8 mouse cellular contexts compared by ENCODE assay signal in the genomic region with DNA sequence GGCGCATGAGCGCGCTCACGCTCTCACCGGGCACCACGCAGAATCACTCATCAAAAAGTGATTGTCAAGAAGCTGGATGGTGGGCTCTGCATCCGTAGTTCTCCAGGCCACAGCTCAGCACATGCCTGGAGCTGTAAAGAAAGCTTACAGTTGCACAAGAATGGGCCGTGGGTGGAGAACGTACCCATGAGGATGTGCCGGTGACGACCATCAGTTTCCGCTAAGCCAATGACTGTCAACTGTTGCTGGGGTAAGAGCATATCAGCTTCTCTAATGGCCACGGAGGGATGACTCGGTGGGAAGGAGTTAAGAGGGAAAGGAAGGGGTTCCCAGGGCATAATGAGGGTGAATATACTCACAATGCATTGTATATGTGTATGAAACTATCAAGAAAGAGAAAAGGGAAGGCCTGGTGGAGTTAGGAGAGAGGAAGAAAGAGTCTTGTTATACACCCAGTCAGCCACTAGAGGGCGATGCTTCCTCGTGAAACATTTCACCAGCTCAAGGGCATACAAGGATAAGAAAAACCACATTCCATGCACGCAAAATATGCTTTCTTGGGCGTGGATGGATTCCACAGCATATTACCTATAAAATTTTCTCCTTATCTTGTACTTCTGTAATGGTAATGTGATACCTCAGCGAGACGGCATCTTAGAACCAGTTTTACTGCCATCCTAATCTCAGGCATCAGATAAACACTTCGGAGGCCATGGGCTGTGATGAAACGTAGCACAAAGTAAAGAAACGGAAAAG. TPM values are rescaled to one million over a fixed set of nuclear protein-coding genes. Genes with fewer than 3 reads are reported as not detected.
A peak's percentile ranks its signal among the peaks of the same experiment; 100 is the strongest.
DNase-seq lines count a peak whose midpoint lies in the region; ATAC-seq and TF ChIP-seq lines count a peak whose summit lies in the region.

No protein-coding gene starts in this region.

- no peak overlapping the region for H3K4me2 ChIP-seq in limb, embryonic 11.5 days (ENCODE audit: low read depth, severe bottlenecking)
- no peak overlapping the region for H3K4me2 ChIP-seq in midbrain, postnatal 0 days (ENCODE audit: low read depth, low read length, poor library complexity, severe bottlenecking)

- no peaks in the 10 kb centered on the region for H3K27me3 ChIP-seq in kidney, adult 2 months (replicated peaks; ENCODE audit: control insufficient read depth, insufficient read depth, low read length)
- no peaks in the 10 kb centered on the region for H3K27me3 ChIP-seq in limb, embryonic 11.5 days (ENCODE audit: control insufficient read depth, insufficient read depth, low read length)
- no peaks in the 10 kb centered on the region for H3K27me3 ChIP-seq in midbrain, postnatal 0 days (ENCODE audit: insufficient read depth, low read length)

- TF ChIP-seq CTCF in kidney, adult 2 months (conservative IDR thresholded peaks at IDR 0.05; ENCODE audit: insufficient read depth, insufficient read length, low read depth, low read length), result peak; percentile 77
- TF ChIP-seq CTCF in midbrain, postnatal 0 days (IDR thresholded peaks at IDR 0.05), result peak; percentile 95

- H3K4me1 ChIP-seq in kidney, adult 2 months (ENCODE audit: control insufficient read depth, insufficient read depth, low read length), result no peaks in the 10 kb centered on the region; the same call in 1 of the 2 replicates
- H3K4me1 ChIP-seq in limb, embryonic 11.5 days (ENCODE audit: control insufficient read depth, insufficient read depth, low read length), result no peaks in the 10 kb centered on the region
- no peaks in the 10 kb centered on the region for H3K4me1 ChIP-seq in midbrain, postnatal 0 days (ENCODE audit: insufficient read depth, low read length)

- 51% methylated on average over 23 of the region's 23 CpGs for WGBS in kidney, adult 2 months
- WGBS in limb, embryonic 11.5 days, result 53% methylated on average over 23 of the region's 23 CpGs
- 60% methylated on average over 23 of the region's 23 CpGs for WGBS in midbrain, postnatal 0 days

- peak; percentile 30 for DNase-seq in ovary, postnatal 36 days (ENCODE audit: low spot score)
- no peak for DNase-seq in ovary, postnatal 10 days (ENCODE audit: low spot score)
- DNase-seq in c-Kit-negative CD71-positive TER-119-positive erythroid progenitor cells, embryonic 14.5 days (ENCODE audit: low read depth, low spot score), result peak; percentile 47
- peak; percentile 33 for DNase-seq in fibroblast of lung, adult 2 months (ENCODE audit: low read depth)
- DNase-seq in kidney, adult 2 months, result peak; percentile 69
- peak; percentile 80 for DNase-seq in limb, embryonic 11.5 days (ENCODE audit: low spot score)
- peak; percentile 83 for DNase-seq in midbrain, postnatal 0 days (ENCODE audit: low spot score)
- DNase-seq in thymus, postnatal 14 days, result peak; percentile 68

- H3K27ac ChIP-seq in kidney, adult 2 months (ENCODE audit: insufficient read depth, low read depth, low read length), result peak overlapping the region; percentile 30; the same call in 1 of the 2 replicates
- H3K27ac ChIP-seq in limb, embryonic 11.5 days (replicated peaks; ENCODE audit: low read depth, low read length), result no peak overlapping the region
- H3K27ac ChIP-seq in midbrain, postnatal 0 days (ENCODE audit: low read depth, low read length), result no peak overlapping the region

- ATAC-seq in limb, embryonic 11.5 days (ENCODE audit: insufficient number of reproducible peaks, low FRiP score, low TSS enrichment, low read depth), result no peak
- ATAC-seq in midbrain, postnatal 0 days (ENCODE audit: low FRiP score), result no peak

- no peak for TF ChIP-seq POLR2A in kidney, adult 2 months (IDR thresholded peaks at IDR 0.05; ENCODE audit: low read depth, low read length)

- H3K4me3 ChIP-seq in kidney, adult 2 months (ENCODE audit: insufficient read depth, low read depth, low read length), result no peak overlapping the region
- H3K4me3 ChIP-seq in limb, embryonic 11.5 days (ENCODE audit: low read depth, low read length), result no peak overlapping the region
- H3K4me3 ChIP-seq in midbrain, postnatal 0 days (ENCODE audit: low read depth, low read length), result no peak overlapping the region

- H3K9me3 ChIP-seq in limb, embryonic 11.5 days (ENCODE audit: control insufficient read depth, low read length), result no peaks in the 10 kb centered on the region
- no peaks in the 10 kb centered on the region for H3K9me3 ChIP-seq in midbrain, postnatal 0 days (ENCODE audit: low read length)

- no peak overlapping the region for H3K9ac ChIP-seq in limb, embryonic 11.5 days (ENCODE audit: low read length)
- no peak overlapping the region for H3K9ac ChIP-seq in midbrain, postnatal 0 days (replicated peaks; ENCODE audit: low read length, poor library complexity, severe bottlenecking)

- no peaks in the 10 kb centered on the region for H3K36me3 ChIP-seq in kidney, adult 2 months (ENCODE audit: control insufficient read depth, insufficient read depth, low read length)
- H3K36me3 ChIP-seq in limb, embryonic 11.5 days (ENCODE audit: control insufficient read depth, insufficient read depth, low read length), result no peaks in the 10 kb centered on the region
- no peaks in the 10 kb centered on the region for H3K36me3 ChIP-seq in midbrain, postnatal 0 days (ENCODE audit: insufficient read depth, low read length)

RNA-seq across cellular contexts. Expression of a gene that starts 50.4 kb away (rescaled TPM):
- 82.6 and 86.0 TPM in 2 replicates for polyA plus RNA-seq in kidney, adult 2 months (2012; rRNA removed)
- polyA plus RNA-seq in limb, embryonic 11.5 days (2014; fragmentation: Nextera tagmentation; extraction: Ambion mirVana), result 0.28 and 0.35 TPM in 2 replicates
- total RNA-seq in midbrain, postnatal 0 days (2014; rRNA removed), result 0.33 TPM in 1 of 2 replicates, not detected in the other
- polyA plus RNA-seq in midbrain, postnatal 0 days (2015; fragmentation: Nextera tagmentation; extraction: Ambion mirVana), result 0.52 and 0.80 TPM in 2 replicates

Comparison
In these comparisons a context has a peak if more than half of its experiments do, and no peak if none do; other contexts are left out.
1. RNA of a gene that starts 50.4 kb away (polyA plus RNA-seq): 82.6 to 86.0 TPM in kidney, adult 2 months; 0.52 to 0.80 TPM in midbrain, postnatal 0 days and 0.28 to 0.35 TPM in limb, embryonic 11.5 days; every median in the first group is over 10 times any median in the second.